8 mouse cellular contexts compared by ENCODE assay signal in the genomic region with DNA sequence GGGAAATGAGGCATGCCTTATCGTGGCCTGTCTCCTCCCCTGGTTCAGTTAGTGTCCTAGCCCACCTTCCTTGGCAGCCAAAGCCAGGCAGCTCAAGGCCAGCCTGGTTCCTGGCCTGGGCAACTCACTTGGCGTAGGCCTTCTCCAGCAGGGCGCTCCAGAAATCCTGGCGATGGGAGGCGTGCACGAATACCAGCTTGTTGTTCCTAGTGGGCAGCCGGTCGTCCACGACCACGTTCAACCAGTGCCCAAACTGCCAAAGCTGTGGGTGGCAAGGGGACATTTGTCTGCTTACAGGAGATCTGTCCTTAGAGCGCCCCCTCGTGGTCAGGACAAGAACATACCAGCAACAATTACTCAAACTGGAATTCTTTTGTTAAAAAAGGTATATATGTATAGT. TPM values are rescaled to one million over a fixed set of nuclear protein-coding genes. Genes with fewer than 3 reads are reported as not detected.
A peak's percentile ranks its signal among the peaks of the same experiment; 100 is the strongest.
DNase-seq lines count a peak whose midpoint lies in the region; TF ChIP-seq lines count a peak whose summit lies in the region.
"Had no signal": no experiment of that assay in that cellular context is flagged by ENCODE, and none has a peak within 500 bp of the region (broad histone marks: within the 10 kb centered on the region; RNA-seq: fewer than 3 reads in every experiment).

No protein-coding gene starts in this region.

- WGBS in small intestine, adult 2 months, result 25% methylated on average over 12 of the region's 12 CpGs

- dilution Hi-C loops in CH12.LX (cut with MboI; ENCODE audit: extremely low pct_ligation_motif_present, extremely low pct_unique_long_range_greater_than_20kb, low sequenced_read_pairs), result no loop called here

- H3K9ac ChIP-seq in CH12.LX (ENCODE audit: insufficient read depth, low read depth), result no peak overlapping the region

- peak; percentile 88 for TF ChIP-seq RAD21 in CH12.LX (IDR thresholded peaks at IDR 0.05; ENCODE audit: low read depth, low read length)

- peaks cover 3% of the 10 kb centered on the region for H3K27me3 ChIP-seq in CH12.LX (replicated peaks)
- no peaks in the 10 kb centered on the region for H3K27me3 ChIP-seq in small intestine, adult 2 months (ENCODE audit: control insufficient read depth, insufficient read depth, low read length)

- TF ChIP-seq EP300 in CH12.LX (IDR thresholded peaks at IDR 0.05; ENCODE audit: low read length), result no peak

- peaks cover 4% of the 10 kb centered on the region for H3K9me3 ChIP-seq in CH12.LX (replicated peaks; ENCODE audit: low read length)

- peak overlapping the region in 1 of 3 experiments; percentile 31 for H3K4me3 ChIP-seq in CH12.LX (replicated peaks in 1 of 3; ENCODE audit: low read depth in 2 of 3, low read length in 2 of 3, poor library complexity in 1 of 3)
- H3K4me3 ChIP-seq in cortical plate, adult 2 months (ENCODE audit: insufficient read depth, low read length), result no peak overlapping the region
- no peak overlapping the region for H3K4me3 ChIP-seq in small intestine, adult 2 months (ENCODE audit: low read depth, low read length)

- no peak overlapping the region for H3K27ac ChIP-seq in CH12.LX (ENCODE audit: insufficient read depth, low read depth)
- H3K27ac ChIP-seq in cortical plate, adult 2 months (ENCODE audit: insufficient read depth, low read length), result no peak overlapping the region
- no peak overlapping the region for H3K27ac ChIP-seq in small intestine, adult 2 months (ENCODE audit: insufficient read depth, low read depth, low read length)
- H3K27ac ChIP-seq: macrophage had no signal

- no peaks in the 10 kb centered on the region for H3K79me2 ChIP-seq in CH12.LX (replicated peaks; ENCODE audit: control insufficient read depth, extremely low read depth, insufficient read depth, poor library complexity, severe bottlenecking)

- H3K36me3 ChIP-seq in CH12.LX (replicated peaks in 1 of 2; ENCODE audit: control insufficient read depth in 1 of 2, insufficient read depth in 1 of 2, low read length in 1 of 2), result no peaks in the 10 kb centered on the region
- no peaks in the 10 kb centered on the region for H3K36me3 ChIP-seq in small intestine, adult 2 months (ENCODE audit: control insufficient read depth, insufficient read depth, low read length)

- no peak for TF ChIP-seq POLR2A in CH12.LX (IDR thresholded peaks at IDR 0.05; ENCODE audit: low read depth, low read length)
- TF ChIP-seq POLR2A in cortical plate, adult 2 months (IDR thresholded peaks at IDR 0.05; ENCODE audit: extremely low read depth, insufficient read depth, low read length), result no peak
- TF ChIP-seq POLR2A in small intestine, adult 2 months (IDR thresholded peaks at IDR 0.05; ENCODE audit: low read depth, low read length), result no peak

- H3K4me2 ChIP-seq in CH12.LX (ENCODE audit: insufficient read depth, low read depth, poor library complexity, severe bottlenecking), result no peak overlapping the region

- in situ Hi-C loops in CH12.LX (cut with MboI; ENCODE audit: low pct_ligation_motif_present, low pct_unique_long_range_greater_than_20kb, low sequenced_read_pairs), result no loop called here

- peak; percentile 67 to 91 for TF ChIP-seq CTCF in CH12.LX (conservative IDR thresholded peaks at IDR 0.05 in 1 of 2, IDR thresholded peaks at IDR 0.05 in 1 of 2; ENCODE audit: low read depth in 2 of 2, low read length in 2 of 2)
- TF ChIP-seq CTCF in cortical plate, adult 2 months (IDR thresholded peaks at IDR 0.05; ENCODE audit: extremely low read depth, insufficient read depth, low read length), result peak; percentile 83
- peak; percentile 80; the same call in 1 of the 2 replicates for TF ChIP-seq CTCF in small intestine, adult 2 months (IDR thresholded peaks at IDR 0.05; ENCODE audit: extremely low read depth, insufficient read length, insufficient replicate concordance, low read depth, low read length)

- peak; percentile 71 for DNase-seq in CH12.LX (ENCODE audit: extremely low read depth)
- DNase-seq in T-cell, adult 2 months (ENCODE audit: low spot score), result peak; percentile 59
- peak; percentile 35 for DNase-seq in gastrocnemius, postnatal 25 days
- DNase-seq in layer of hippocampus, adult 8-10 months (ENCODE audit: low spot score in 2 of 2), result peak; percentile 47 to 66
- DNase-seq in lung, postnatal 36 days, result peak; percentile 75

- peaks cover 4 to 11% of the 10 kb centered on the region in 2 experiments for H3K4me1 ChIP-seq in CH12.LX (ENCODE audit: control insufficient read depth in 1 of 2, insufficient read depth in 2 of 2)
- no peaks in the 10 kb centered on the region for H3K4me1 ChIP-seq in cortical plate, adult 2 months (ENCODE audit: control insufficient read depth, insufficient read depth, low read length)
- H3K4me1 ChIP-seq in small intestine, adult 2 months (ENCODE audit: control insufficient read depth, insufficient read depth, insufficient read length, low read length), result no peaks in the 10 kb centered on the region

TF ChIP-seq in CH12.LX, 34 proteins besides CTCF, POLR2A, EP300 and RAD21:
- TF ChIP-seq NELFE (IDR thresholded peaks at IDR 0.05; ENCODE audit: low read depth, low read length), result peak; percentile 38; the same call in 1 of the 2 replicates
- TF ChIP-seq ELF1 (IDR thresholded peaks at IDR 0.05; ENCODE audit: low read depth, low read length), result 0 out of 2 replicates have a peak, but pooled peaks have one; percentile 7
- TF ChIP-seq PAX5 (IDR thresholded peaks at IDR 0.05; ENCODE audit: low read length), result no peak
- 0 out of 2 replicates have a peak, but pooled peaks have one; percentile 35 for TF ChIP-seq SIN3A (IDR thresholded peaks at IDR 0.05; ENCODE audit: low read length)
- peak; percentile 88 for TF ChIP-seq SMC3 (IDR thresholded peaks at IDR 0.05; ENCODE audit: low read depth, low read length)
- TF ChIP-seq HCFC1 (IDR thresholded peaks at IDR 0.05; ENCODE audit: low read depth, low read length), result no peak
- TF ChIP-seq ZC3H11A (IDR thresholded peaks at IDR 0.05; ENCODE audit: low read depth, low read length), result peak; percentile 62
- TF ChIP-seq RCOR1 (conservative IDR thresholded peaks at IDR 0.05; ENCODE audit: low read depth, low read length), result no peak

RNA-seq across cellular contexts. Expression of a gene that starts 16.4 kb away (rescaled TPM):
- not detected in 2 replicates for total RNA-seq in CH12.LX (2012; rRNA removed)
- not detected in 2 replicates for total RNA-seq in CH12.LX (2014; rRNA removed)
- polyA plus RNA-seq in CH12.LX (2012; ENCODE audit: insufficient read length, low read depth), result 0.09 and 0.10 TPM in 2 replicates
- 0.21 and 2.1 TPM in 2 replicates for polyA plus RNA-seq in cortical plate, adult 2 months (2012; rRNA removed)
- under 1 TPM; 0.13 to 0.59 TPM for total RNA-seq in gastrocnemius, postnatal 25 days (2021)
- 1 to 10 TPM in 1 of 4 experiments, under 1 TPM in 3; 0.22 to 1.1 (median 0.41) TPM for total RNA-seq in layer of hippocampus, adult 8-10 months (2022)
- polyA plus RNA-seq in small intestine, adult 2 months (2012; rRNA removed), result 0.03 TPM in 1 of 2 replicates, not detected in the other

RNA-seq across cellular contexts. Expression of a gene that starts 40.8 kb away (rescaled TPM):
- not detected in 2 replicates for total RNA-seq in CH12.LX (2012; rRNA removed)
- not detected in 2 replicates for total RNA-seq in CH12.LX (2014; rRNA removed)
- not detected in 2 replicates for polyA plus RNA-seq in CH12.LX (2012; ENCODE audit: insufficient read length, low read depth)
- not detected in 2 replicates for polyA plus RNA-seq in cortical plate, adult 2 months (2012; rRNA removed)
- 1 to 10 TPM in 1 of 2 experiments, under 1 TPM in 1; 0.36 to 1.4 TPM for total RNA-seq in gastrocnemius, postnatal 25 days (2021)
- not detected for total RNA-seq in layer of hippocampus, adult 8-10 months (2022)
- 0.75 and 5.8 TPM in 2 replicates for polyA plus RNA-seq in small intestine, adult 2 months (2012; rRNA removed)
- polyA plus RNA-seq: macrophage had no signal

RNA-seq across cellular contexts. Expression of a gene that starts 43.3 kb away (rescaled TPM):
- total RNA-seq in CH12.LX (2012; rRNA removed), result 58.4 and 66.9 TPM in 2 replicates
- 69.2 and 72.1 TPM in 2 replicates for total RNA-seq in CH12.LX (2014; rRNA removed)
- polyA plus RNA-seq in CH12.LX (2012; ENCODE audit: insufficient read length, low read depth), result 74.2 and 88.0 TPM in 2 replicates
- 35.9 and 37.6 TPM in 2 replicates for polyA plus RNA-seq in cortical plate, adult 2 months (2012; rRNA removed)
- total RNA-seq in gastrocnemius, postnatal 25 days (2021), result 10 to 100 TPM; 41.4 to 42.2 TPM
- 10 to 100 TPM; 19.4 to 26.3 (median 21.0) TPM for total RNA-seq in layer of hippocampus, adult 8-10 months (2022)
- polyA plus RNA-seq in small intestine, adult 2 months (2012; rRNA removed), result 26.1 and 35.2 TPM in 2 replicates

RNA-seq across cellular contexts. Expression of a gene that starts 43.4 kb away (rescaled TPM):
- total RNA-seq in CH12.LX (2012; rRNA removed) (33.4 and 46.1 TPM in 2 replicates), CH12.LX (2014; rRNA removed) (48.5 and 56.9 TPM in 2 replicates)
- 62.5 and 67.7 TPM in 2 replicates for polyA plus RNA-seq in CH12.LX (2012; ENCODE audit: insufficient read length, low read depth)
- polyA plus RNA-seq in cortical plate, adult 2 months (2012; rRNA removed), result 57.1 and 63.8 TPM in 2 replicates
- total RNA-seq in gastrocnemius, postnatal 25 days (2021), result 10 to 100 TPM; 93.5 to 96.0 TPM
- total RNA-seq in layer of hippocampus, adult 8-10 months (2022), result 10 to 100 TPM; 36.8 to 48.9 (median 39.1) TPM
- 105 and 161 TPM in 2 replicates for polyA plus RNA-seq in small intestine, adult 2 months (2012; rRNA removed)

RNA-seq across cellular contexts. Expression of a gene that starts 44.0 kb away (rescaled TPM):
- total RNA-seq in CH12.LX (2012; rRNA removed) (4.5 and 6.3 TPM in 2 replicates), CH12.LX (2014; rRNA removed) (2.8 and 3.5 TPM in 2 replicates)
- 9.2 and 10.3 TPM in 2 replicates for polyA plus RNA-seq in CH12.LX (2012; ENCODE audit: insufficient read length, low read depth)
- 206 and 219 TPM in 2 replicates for polyA plus RNA-seq in cortical plate, adult 2 months (2012; rRNA removed)
- total RNA-seq in gastrocnemius, postnatal 25 days (2021), result 10 to 100 TPM; 59.9 to 60.3 TPM
- total RNA-seq in layer of hippocampus, adult 8-10 months (2022), result 100 to 1,000 TPM; 160 to 184 (median 166) TPM
- 42.6 and 65.0 TPM in 2 replicates for polyA plus RNA-seq in small intestine, adult 2 months (2012; rRNA removed)
